Mouse (Mus musculus) cerebellum, adult (tissue): ENCODE results near the gene Usp9x.
A peak's percentile ranks its signal among the peaks of the same experiment; 100 is the strongest.

Source experiments
- ATAC-seq: cut with Nextera tagmentation; 2 replicates; pipeline ENCODE4 v1.9.2; 2017; ENCODE audit warnings: mild to moderate bottlenecking, moderate library complexity, mixed read lengths; ENCODE audit not compliant: insufficient number of reproducible peaks, low FRiP score, low TSS enrichment

Usp9x gene

GRCm38 (mm10) chrX:13071241-13071775, at the start of gene Usp9x:
Gene Usp9x (plus strand): TSS chrX:13071498.
- ATAC-seq = peak; percentile 82

GRCm38 (mm10) chrX:13022547-13023310, 48.6 kb upstream of the Usp9x start:
- no peak for ATAC-seq

GRCm38 (mm10) chrX:13024539-13025202, 46.6 kb upstream of the Usp9x start:
- no peak for ATAC-seq

- ATAC-seq = no peak
These were observed 46.0 kb upstream of the Usp9x start for GRCm38 (mm10) chrX:13025286-13025685.

- ATAC-seq = no peak
These were observed 43.1 kb upstream of the Usp9x start for GRCm38 (mm10) chrX:13028156-13028555.

GRCm38 (mm10) chrX:13029996-13030395, 41.3 kb upstream of the Usp9x start:
- no peak for ATAC-seq

- no peak for ATAC-seq
These were observed 34.2 kb upstream of the Usp9x start for GRCm38 (mm10) chrX:13037085-13037484.

GRCm38 (mm10) chrX:13039211-13039610, 32.1 kb upstream of the Usp9x start:
- ATAC-seq = no peak

- no peak for ATAC-seq
These were observed 30.9 kb upstream of the Usp9x start for GRCm38 (mm10) chrX:13040391-13040790.

GRCm38 (mm10) chrX:13041630-13042129, 29.6 kb upstream of the Usp9x start:
- ATAC-seq = peak; percentile 100

GRCm38 (mm10) chrX:13043780-13044179, 27.5 kb upstream of the Usp9x start:
- no peak for ATAC-seq

- no peak for ATAC-seq
These were observed 26.6 kb upstream of the Usp9x start for GRCm38 (mm10) chrX:13044666-13045065.

- no peak for ATAC-seq
These were observed 24.3 kb upstream of the Usp9x start for GRCm38 (mm10) chrX:13046893-13047435.

GRCm38 (mm10) chrX:13047631-13048345, 23.5 kb upstream of the Usp9x start:
- ATAC-seq = no peak

GRCm38 (mm10) chrX:13054612-13055011, 16.7 kb upstream of the Usp9x start:
- no peak for ATAC-seq

- ATAC-seq = no peak
These were observed 9.3 kb upstream of the Usp9x start for GRCm38 (mm10) chrX:13061961-13062360.

- no peak for ATAC-seq
These were observed 6.9 kb upstream of the Usp9x start for GRCm38 (mm10) chrX:13064273-13064925.

GRCm38 (mm10) chrX:13070206-13070572, 1.1 kb upstream of the Usp9x start:
- no peak for ATAC-seq

GRCm38 (mm10) chrX:13070573-13071240, 591 bp upstream of the Usp9x start:
- peak; percentile 87 for ATAC-seq
